Mouse (Mus musculus) thymus, postnatal 4 days (tissue): ENCODE results near the gene Zfp955b.
"Not testable (repeated sequence)": the region's sequence is repeated elsewhere in the genome, so short reads cannot be mapped to it uniquely, and the experiment has no call there.

Source experiments
- DNase-seq: peaks from one replicate; pipeline ENCODE4 v3.0.0; 2021

Zfp955b gene

GRCm38 (mm10) chr17:33289039-33289875 lies at the start of gene Zfp955b:
Gene Zfp955b, plus strand, starts transcription at chr17:33289544.
- not testable (repeated sequence) for DNase-seq

DNA sequence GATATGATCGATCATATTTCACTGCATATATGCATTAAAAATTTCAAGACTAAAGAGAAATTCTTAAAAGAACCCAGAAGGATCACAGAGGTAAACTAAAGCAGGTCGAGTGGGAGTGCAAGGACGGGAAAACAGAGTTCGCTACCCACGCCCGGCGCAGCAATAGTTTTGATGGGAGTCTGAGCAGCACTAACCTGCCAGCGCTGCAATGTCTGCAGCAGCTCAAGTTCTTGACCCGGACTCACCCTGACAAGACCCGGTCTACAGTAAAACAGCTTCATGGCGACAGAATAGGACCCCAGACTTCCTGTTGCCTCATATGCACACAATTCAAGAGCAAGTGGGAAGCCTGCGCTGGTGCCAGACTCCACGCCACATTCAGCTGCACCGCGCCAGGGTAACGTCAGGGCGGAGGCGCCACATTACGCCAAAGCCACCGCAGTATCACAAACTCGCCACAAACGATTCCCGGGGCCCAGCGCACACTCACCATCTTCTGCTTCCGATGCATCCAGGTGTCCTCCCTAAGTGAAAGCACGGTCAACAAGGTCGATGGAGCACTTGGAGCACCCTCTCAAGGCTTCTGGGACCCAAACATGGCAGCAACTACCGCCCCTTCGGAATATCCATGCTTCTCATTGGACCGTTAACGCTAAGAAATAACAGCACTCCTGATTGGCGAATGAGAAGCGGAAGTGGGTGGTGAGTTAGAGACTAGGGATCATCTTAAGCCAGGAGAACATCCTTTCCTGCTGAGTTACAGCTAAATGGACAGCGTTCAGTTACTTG lies 34.6 kb upstream of the Zfp955b start, which contains the start of gene Zfp955a:
TSS of gene Zfp955a (minus strand) at position 616 of the 789 bp plus-strand sequence.
- DNase-seq = not testable (repeated sequence)

- DNase-seq = not testable (repeated sequence)
Measured at GRCm38 (mm10) chr17:33255319-33255657, 34.1 kb upstream of the Zfp955b start.

DNA sequence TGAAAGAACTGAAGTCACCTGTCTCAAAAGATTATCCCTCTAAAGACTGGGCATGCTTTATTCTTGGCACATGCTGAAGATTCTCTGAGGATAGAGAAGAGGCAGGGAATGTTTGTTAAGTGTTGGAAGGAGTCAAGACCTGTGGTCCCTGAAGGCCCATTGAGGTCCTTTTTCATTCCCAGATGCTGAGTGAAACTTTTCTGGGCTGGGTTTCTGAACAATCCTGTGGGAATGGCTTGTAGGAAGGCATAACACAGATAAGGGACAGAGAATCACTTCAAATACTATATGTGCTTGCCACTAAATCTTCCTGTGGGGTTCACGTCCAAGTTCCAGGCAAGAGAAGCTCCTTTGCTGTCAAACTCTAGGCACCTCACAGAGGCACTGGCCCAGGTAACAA lies 25.0 kb upstream of the Zfp955b start, which contains the start of gene Olfr63:
TSS of gene Olfr63 (plus strand) at position 301 of the 400 bp plus-strand sequence.
- DNase-seq = no peak

DNA sequence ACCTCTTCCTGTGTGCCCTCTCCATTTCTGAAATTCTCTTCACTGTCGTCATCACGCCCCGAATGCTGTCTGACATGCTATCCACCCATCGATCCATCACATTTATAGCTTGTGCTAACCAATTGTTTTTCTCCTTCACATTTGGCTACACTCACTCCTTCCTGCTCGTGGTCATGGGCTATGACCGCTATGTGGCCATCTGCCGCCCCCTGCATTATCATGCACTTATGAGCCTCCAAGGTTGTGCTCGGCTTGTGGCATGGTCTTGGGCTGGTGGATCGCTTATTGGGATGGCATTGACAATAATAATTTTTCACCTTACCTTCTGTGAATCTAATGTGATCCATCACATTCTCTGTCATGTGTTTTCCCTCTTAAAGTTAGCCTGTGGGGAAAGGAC lies 20.4 kb upstream of the Zfp955b start:
- no peak for DNase-seq

- not testable (repeated sequence) for DNase-seq
Measured at GRCm38 (mm10) chr17:33289876-33290149, 469 bp downstream of the Zfp955b start.

- DNase-seq = no peak
Measured at GRCm38 (mm10) chr17:33352981-33353380, 63.6 kb downstream of the Zfp955b start.
